Mouse (Mus musculus) frontal cortex, postnatal 25 days (tissue): ENCODE measurements at regions not wholly inside any gene's neighbourhood (a gene's known extent, or its start where the extent isn't known, plus 50 kb on each side); places are given as distances from the start of the nearest gene placed in this dataset.

Source experiments
- DNase-seq, 2 experiments: peaks; one replicate each; pipeline ENCODE4 v3.0.0; 2022; ENCODE audit warnings: low spot score in 2 of 2

GRCm38 (mm10) chr3:9957870-9958269 is 130.0 kb upstream of the Gm9833 start:
- no peak for DNase-seq

- no peak for DNase-seq
Measured at GRCm38 (mm10) chr3:9959716-9960661, 127.9 kb upstream of the Gm9833 start.

- DNase-seq = peak in 1 of 2 experiments; percentile 31
Measured at GRCm38 (mm10) chr3:9960696-9961095, 127.2 kb upstream of the Gm9833 start.
